Mouse (Mus musculus) embryonic stem cell, embryonic (primary cell): ENCODE measurements around the gene Trim17.

ENCODE experiments used
- CTCF ChIA-PET, 4 experiments: fragments of 300-600 bp in 2 of 4; fragments of 350-600 bp in 2 of 4; sonication (Branson Sonifier 250); formaldehyde crosslinking; loops; one replicate each; lab custom pipeline; 2022; ENCODE audit warnings: inconsistent platforms in 2 of 4; lab: Charles Lee
- POLR2A ChIA-PET, 4 experiments: fragments of 300-600 bp in 2 of 4; fragments of 350-600 bp in 2 of 4; sonication (Branson Sonifier 250); formaldehyde crosslinking; loops; one replicate each; lab custom pipeline; 2022; ENCODE audit warnings: antibody characterized with exemption in 4 of 4, inconsistent platforms in 1 of 4; lab: Charles Lee

The Trim17 gene

GRCm38 (mm10) chr11:58969659-58970058, 15.2 kb downstream of the Trim17 start:
- ChIA-PET CTCF (interaction anchor here (0.5 to 2.3 kb wide), 22 partner anchors 8 to 555 kb away, joined by 3 to 19 read pairs (median 3); partner anchors contain the start of genes Rnf187 (in 1 of the 4) and Trim11 (in 1 of the 4)), POLR2A (interaction anchor here in 3 of 4 experiments (0.7 to 5.3 kb wide), 23 partner anchors 8 to 42 kb away, joined by 3 to 56 read pairs (median 5); partner anchors contain the start of genes Hist3h2a (in 3 of the 3), Trim17 (in 3 of the 3), Trim11 (in 2 of the 3) and Hist3h2ba (in 1 of the 3))

GRCm38 (mm10) chr11:58970831-58971530, 16.5 kb downstream of the Trim17 start:
- ChIA-PET POLR2A (interaction anchor here (0.6 to 5.3 kb wide), 22 partner anchors 8 to 66 kb away, joined by 3 to 56 read pairs (median 5); partner anchors contain the start of genes Hist3h2a (in 4 of the 4), Trim17 (in 4 of the 4), Hist3h2ba (in 2 of the 4) and Trim11 (in 2 of the 4)), CTCF (interaction anchor here (0.5 to 2.3 kb wide), 26 partner anchors 9 to 332 kb away, joined by 3 to 22 read pairs (median 4); partner anchors contain the start of genes Hist3h2a (in 1 of the 4), Rnf187 (in 1 of the 4) and Trim17 (in 1 of the 4))

- ChIA-PET POLR2A (interaction anchor here in 2 of 4 experiments (0.6 to 5.3 kb wide), 6 partner anchors 11 to 23 kb away, joined by 3 to 56 read pairs (median 12); partner anchors contain the start of genes Hist3h2a (in 2 of the 2), Trim17 (in 2 of the 2) and Hist3h2ba (in 1 of the 2)), CTCF (interaction anchor here in 2 of 4 experiments (0.8 to 2.1 kb wide), 4 partner anchors 10 to 247 kb away, joined by 3 to 11 read pairs (median 6); no protein-coding TSS in a partner anchor)
These were observed 17.3 kb downstream of the Trim17 start for GRCm38 (mm10) chr11:58971796-58972195.

- CTCF ChIA-PET = interaction anchor here in 1 of 4 experiments (1.2 kb wide), 1 partner anchor 120 kb away, joined by 3 read pairs; no protein-coding TSS in a partner anchor
- POLR2A ChIA-PET = interaction anchor here in 3 of 4 experiments (0.6 to 2.8 kb wide), 4 partner anchors 13 to 156 kb away, joined by 4 to 8 read pairs (median 6); partner anchors contain the start of genes Hist3h2a (in 1 of the 3) and Trim17 (in 1 of the 3)
These were observed 19.9 kb downstream of the Trim17 start for GRCm38 (mm10) chr11:58974414-58974813.

GRCm38 (mm10) chr11:58977150-58977549, 22.7 kb downstream of the Trim17 start:
- POLR2A ChIA-PET = interaction anchor here (0.6 to 7.9 kb wide), 29 partner anchors 7 to 186 kb away, joined by 3 to 133 read pairs (median 7); partner anchors contain the start of genes Hist3h2a (in 3 of the 4), Trim17 (in 3 of the 4), Iba57 (in 2 of the 4) and Rnf187 (in 2 of the 4)
- CTCF ChIA-PET = interaction anchor here in 2 of 4 experiments (1.3 to 1.7 kb wide), 4 partner anchors 17 to 49 kb away, joined by 3 to 7 read pairs (median 6); no protein-coding TSS in a partner anchor

- ChIA-PET POLR2A (interaction anchor here (0.6 to 7.9 kb wide), 50 partner anchors 8 to 1459 kb away, joined by 3 to 133 read pairs (median 4); partner anchors contain the start of genes Hist3h2a (in 3 of the 4), Iba57 (in 3 of the 4), Rnf187 (in 3 of the 4) and Trim17 (in 3 of the 4)), CTCF (interaction anchor here in 3 of 4 experiments (0.6 to 2.2 kb wide), 13 partner anchors 8 to 1333 kb away, joined by 3 to 7 read pairs (median 4); no protein-coding TSS in a partner anchor)
These were observed 23.1 kb downstream of the Trim17 start for GRCm38 (mm10) chr11:58977607-58978026.

- ChIA-PET POLR2A (interaction anchor here (0.6 to 7.9 kb wide), 51 partner anchors 8 to 1459 kb away, joined by 3 to 133 read pairs (median 4); partner anchors contain the start of genes Hist3h2a (in 3 of the 4), Iba57 (in 3 of the 4), Rnf187 (in 3 of the 4) and Trim17 (in 3 of the 4)), CTCF (interaction anchor here in 3 of 4 experiments (0.6 to 2.2 kb wide), 13 partner anchors 9 to 1334 kb away, joined by 3 to 7 read pairs (median 4); no protein-coding TSS in a partner anchor)
These were observed 23.7 kb downstream of the Trim17 start, which contains the start of gene Trim11 for GRCm38 (mm10) chr11:58978027-58978705. Gene Trim11 (plus strand): TSS chr11:58978093.

GRCm38 (mm10) chr11:58978706-58979030, 24.2 kb downstream of the Trim17 start:
- CTCF ChIA-PET = interaction anchor here in 3 of 4 experiments (0.9 to 2.2 kb wide), 7 partner anchors 9 to 64 kb away, joined by 3 to 7 read pairs (median 4); no protein-coding TSS in a partner anchor

GRCm38 (mm10) chr11:58979183-58979582, 24.7 kb downstream of the Trim17 start:
- POLR2A ChIA-PET = interaction anchor here in 3 of 4 experiments (0.5 to 7.9 kb wide), 21 partner anchors 9 to 1135 kb away, joined by 3 to 133 read pairs (median 8); partner anchors contain the start of genes Hist3h2a (in 3 of the 3), Trim17 (in 3 of the 3), Arf1 (in 1 of the 3) and Hist3h2ba (in 1 of the 3)
- CTCF ChIA-PET = interaction anchor here (0.8 to 4.1 kb wide), 8 partner anchors 9 to 48 kb away, joined by 3 to 19 read pairs (median 4); no protein-coding TSS in a partner anchor

More at GRCm38 (mm10) chr11:58978706-58979030, 24.2 kb downstream of the Trim17 start:
- POLR2A ChIA-PET = interaction anchor here in 3 of 4 experiments (0.8 to 7.9 kb wide), 27 partner anchors 9 to 1135 kb away, joined by 3 to 133 read pairs (median 7); partner anchors contain the start of genes Hist3h2a (in 3 of the 3), Trim17 (in 3 of the 3), Hist3h2ba (in 2 of the 3) and Iba57 (in 1 of the 3)

- POLR2A ChIA-PET = interaction anchor here in 3 of 4 experiments (0.5 to 7.9 kb wide), 21 partner anchors 9 to 1134 kb away, joined by 3 to 133 read pairs (median 8); partner anchors contain the start of genes Hist3h2a (in 3 of the 3), Trim17 (in 3 of the 3), Arf1 (in 1 of the 3) and Hist3h2ba (in 1 of the 3)
These were observed 25.2 kb downstream of the Trim17 start for GRCm38 (mm10) chr11:58979661-58980060.

GRCm38 (mm10) chr11:58980381-58980990, 26.0 kb downstream of the Trim17 start:
- POLR2A ChIA-PET = interaction anchor here in 3 of 4 experiments (0.9 to 7.9 kb wide), 17 partner anchors 9 to 52 kb away, joined by 3 to 133 read pairs (median 8); partner anchors contain the start of genes Hist3h2a (in 3 of the 3), Trim17 (in 3 of the 3) and Hist3h2ba (in 2 of the 3)
- CTCF ChIA-PET = interaction anchor here in 3 of 4 experiments (0.5 to 4.1 kb wide), 10 partner anchors 10 to 1853 kb away, joined by 3 to 19 read pairs (median 5); no protein-coding TSS in a partner anchor

More at GRCm38 (mm10) chr11:58979661-58980060, 25.2 kb downstream of the Trim17 start:
- CTCF ChIA-PET = interaction anchor here (0.6 to 4.1 kb wide), 12 partner anchors 9 to 270 kb away, joined by 3 to 19 read pairs (median 4); no protein-coding TSS in a partner anchor

GRCm38 (mm10) chr11:58981541-58982447, 27.3 kb downstream of the Trim17 start:
- ChIA-PET POLR2A (interaction anchor here (0.6 to 7.9 kb wide), 20 partner anchors 8 to 246 kb away, joined by 3 to 133 read pairs (median 4); partner anchors contain the start of genes Hist3h2a (in 3 of the 4), Trim17 (in 3 of the 4) and Hist3h2ba (in 1 of the 4)), CTCF (interaction anchor here (0.5 to 4.1 kb wide), 39 partner anchors 8 to 856 kb away, joined by 3 to 22 read pairs (median 3); partner anchors contain the start of genes Hist3h2a (in 1 of the 4), Hist3h2ba (in 1 of the 4), Rnf187 (in 1 of the 4) and Trim17 (in 1 of the 4))

- ChIA-PET CTCF (interaction anchor here (0.6 to 4.1 kb wide), 33 partner anchors 7 to 320 kb away, joined by 3 to 22 read pairs (median 4); partner anchors contain the start of genes Hist3h2a (in 1 of the 4), Hist3h2ba (in 1 of the 4), Rnf187 (in 1 of the 4) and Trim17 (in 1 of the 4)), POLR2A (interaction anchor here (1.0 to 7.9 kb wide), 13 partner anchors 8 to 245 kb away, joined by 3 to 133 read pairs (median 4); partner anchors contain the start of genes Hist3h2a (in 3 of the 4), Trim17 (in 3 of the 4) and Hist3h2ba (in 1 of the 4))
These were observed 28.1 kb downstream of the Trim17 start for GRCm38 (mm10) chr11:58982471-58983097.
